Mouse (Mus musculus): Measurements from ENCODE around the gene Hus1. TPM values are rescaled to one million over a fixed set of nuclear protein-coding genes. Genes with fewer than 3 reads are reported as not detected.

The Hus1 gene
- polyA plus RNA-seq, 2 experiments: 7.8 to 8.8 TPM

- no peak overlapping the region for H3K9ac ChIP-seq (replicated peaks)
- DNase-seq (ENCODE audit: low read depth in 3 of 3, low spot score in 3 of 3) (no peak), ATAC-seq (ENCODE audit: insufficient read depth) (no peak)
- no peak for TF ChIP-seq EP300 (IDR thresholded peaks at IDR 0.05; ENCODE audit: low read depth)
- no peak for TF ChIP-seq CTCF (IDR thresholded peaks at IDR 0.05; ENCODE audit: low read depth)
- H3K36me3 ChIP-seq (replicated peaks; ENCODE audit: control insufficient read depth, insufficient read depth, low read depth): no peaks in the 10 kb centered on the region
- H3K4me2 ChIP-seq (ENCODE audit: low read depth): no peak overlapping the region
- no peak overlapping the region for H3K27ac ChIP-seq
- H3K9me3 ChIP-seq (ENCODE audit: control insufficient read depth, low read length): no peaks in the 10 kb centered on the region
- 51% methylated on average over 2 of the region's 2 CpGs for WGBS (ENCODE audit: insufficient replicate concordance)
- no peak overlapping the region for H3K4me3 ChIP-seq (ENCODE audit: insufficient read depth in 1 of 2, low read depth in 2 of 2, low read length in 2 of 2)
- H3K27me3 ChIP-seq (ENCODE audit: control insufficient read depth, insufficient read depth, low read length): no peaks in the 10 kb centered on the region
- peaks cover 0 to 6% of the 10 kb centered on the region in 2 experiments; a peak in 2 of 4 replicates for H3K4me1 ChIP-seq (replicated peaks; ENCODE audit: control insufficient read depth in 2 of 2, insufficient read depth in 2 of 2, low read length in 1 of 2)
Measured at GRCm38 (mm10) chr11:9046546-9046945, 35.6 kb upstream of the Hus1 start.

DNA sequence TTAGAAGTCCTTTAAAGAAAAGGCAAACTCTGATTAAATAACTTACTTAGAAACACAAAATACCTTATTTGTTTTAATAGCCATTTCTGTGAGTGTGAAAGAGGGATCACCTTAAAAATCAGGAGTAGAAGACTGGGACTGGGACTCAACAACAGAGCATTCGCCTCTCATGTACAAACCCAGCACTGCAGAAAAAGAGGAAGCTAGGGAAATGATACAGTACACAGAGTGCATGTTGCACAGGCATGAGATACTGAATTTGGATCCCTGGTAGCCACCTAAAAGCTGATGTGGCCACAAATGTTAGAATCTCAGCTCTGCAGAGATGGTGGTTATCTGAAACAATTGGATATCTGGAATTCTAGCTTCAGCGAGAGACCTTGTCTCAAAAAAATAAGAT is 20.5 kb upstream of the Hus1 start:
- no peak overlapping the region for H3K27ac ChIP-seq
- H3K9me3 ChIP-seq (ENCODE audit: control insufficient read depth, low read length): no peaks in the 10 kb centered on the region
- DNase-seq (ENCODE audit: low read depth in 3 of 3, low spot score in 3 of 3) (no peak), ATAC-seq (ENCODE audit: insufficient read depth) (no peak)
- H3K4me2 ChIP-seq (ENCODE audit: low read depth): no peak overlapping the region
- WGBS (ENCODE audit: insufficient replicate concordance): 51% methylated on average over 2 of the region's 2 CpGs
- H3K36me3 ChIP-seq (replicated peaks; ENCODE audit: control insufficient read depth, insufficient read depth, low read depth): no peaks in the 10 kb centered on the region
- no peak overlapping the region for H3K9ac ChIP-seq (replicated peaks)
- no peak for TF ChIP-seq EP300 (IDR thresholded peaks at IDR 0.05; ENCODE audit: low read depth)
- no peak for TF ChIP-seq CTCF (IDR thresholded peaks at IDR 0.05; ENCODE audit: low read depth)
- H3K4me3 ChIP-seq (ENCODE audit: insufficient read depth in 1 of 2, low read depth in 2 of 2, low read length in 2 of 2): no peak overlapping the region
- no peaks in the 10 kb centered on the region for H3K27me3 ChIP-seq (ENCODE audit: control insufficient read depth, insufficient read depth, low read length)
- H3K4me1 ChIP-seq (replicated peaks; ENCODE audit: control insufficient read depth in 2 of 2, insufficient read depth in 2 of 2, low read length in 1 of 2): no peaks in the 10 kb centered on the region

DNA sequence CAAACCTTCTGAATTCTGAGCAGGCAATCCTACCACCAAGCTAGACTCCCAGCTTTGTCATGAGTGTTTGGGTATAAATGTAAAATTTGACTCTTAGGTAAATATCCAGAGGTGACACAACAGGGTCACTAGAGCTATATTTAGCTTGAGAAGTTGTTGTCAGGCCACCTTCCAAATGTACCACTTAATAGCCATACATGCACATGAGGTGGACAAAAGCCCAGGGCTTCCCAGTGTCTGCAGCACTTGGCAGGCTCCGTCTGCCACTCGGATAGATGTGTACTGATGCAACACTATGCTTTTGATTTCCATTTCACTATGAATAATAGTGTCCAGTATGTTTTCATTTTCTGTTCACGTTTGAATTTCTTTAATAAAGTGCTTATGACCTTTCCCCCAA is 14.2 kb upstream of the Hus1 start:
- Histone ChIP-seq H3K9ac (replicated peaks) (no peak overlapping the region), H3K27me3 (ENCODE audit: control insufficient read depth, insufficient read depth, low read length) (no peaks in the 10 kb centered on the region), H3K4me3 (ENCODE audit: insufficient read depth in 1 of 2, low read depth in 2 of 2, low read length in 2 of 2) (no peak overlapping the region), H3K36me3 (replicated peaks; ENCODE audit: control insufficient read depth, insufficient read depth, low read depth) (no peaks in the 10 kb centered on the region), H3K27ac (no peak overlapping the region), H3K4me1 (replicated peaks; ENCODE audit: control insufficient read depth in 2 of 2, insufficient read depth in 2 of 2, low read length in 1 of 2) (0 out of 4 replicates have a peak, but pooled peaks cover 0 to 2% of the 10 kb centered on the region in 2 experiments), H3K9me3 (ENCODE audit: control insufficient read depth, low read length) (no peaks in the 10 kb centered on the region), H3K4me2 (ENCODE audit: low read depth) (no peak overlapping the region)
- DNase-seq (ENCODE audit: low read depth in 3 of 3, low spot score in 3 of 3) (no peak), ATAC-seq (ENCODE audit: insufficient read depth) (no peak)
- 50% methylated on average over 3 of the region's 3 CpGs for whole genome bisulfite sequencing (ENCODE audit: insufficient replicate concordance)
- TF ChIP-seq CTCF (IDR thresholded peaks at IDR 0.05; ENCODE audit: low read depth): no peak
- no peak for TF ChIP-seq EP300 (IDR thresholded peaks at IDR 0.05; ENCODE audit: low read depth)

DNA sequence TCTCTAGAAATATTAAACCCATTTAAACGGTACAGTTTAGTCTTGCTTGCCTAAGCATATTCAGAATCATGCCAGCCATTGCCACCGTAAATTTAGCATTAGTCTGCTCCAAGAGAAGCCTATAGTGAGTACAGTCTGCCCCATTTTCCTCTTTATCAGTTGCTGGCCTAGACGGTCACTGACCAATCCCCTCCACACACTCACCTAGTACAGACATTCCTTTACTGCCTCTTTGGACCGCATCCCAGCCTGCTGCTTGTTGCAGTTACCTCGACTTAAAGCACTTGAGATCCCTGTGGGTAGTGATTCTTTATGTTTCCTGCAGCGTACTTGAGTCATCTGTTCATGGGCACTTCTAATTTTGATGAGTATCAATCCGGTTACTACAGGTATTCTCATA is 13.8 kb upstream of the Hus1 start:
- H3K4me3 ChIP-seq (ENCODE audit: insufficient read depth in 1 of 2, low read depth in 2 of 2, low read length in 2 of 2): no peak overlapping the region
- no peak overlapping the region for H3K27ac ChIP-seq
- no peaks in the 10 kb centered on the region for H3K27me3 ChIP-seq (ENCODE audit: control insufficient read depth, insufficient read depth, low read length)
- 0 out of 4 replicates have a peak, but pooled peaks cover 0 to 2% of the 10 kb centered on the region in 2 experiments for H3K4me1 ChIP-seq (replicated peaks; ENCODE audit: control insufficient read depth in 2 of 2, insufficient read depth in 2 of 2, low read length in 1 of 2)
- DNase-seq (ENCODE audit: low read depth in 3 of 3, low spot score in 3 of 3) (no peak), ATAC-seq (ENCODE audit: insufficient read depth) (no peak)
- WGBS (ENCODE audit: insufficient replicate concordance): 56% methylated on average over 7 of the region's 7 CpGs
- no peak overlapping the region for H3K9ac ChIP-seq (replicated peaks)
- no peaks in the 10 kb centered on the region for H3K36me3 ChIP-seq (replicated peaks; ENCODE audit: control insufficient read depth, insufficient read depth, low read depth)
- TF ChIP-seq EP300 (IDR thresholded peaks at IDR 0.05; ENCODE audit: low read depth) (no peak), CTCF (IDR thresholded peaks at IDR 0.05; ENCODE audit: low read depth) (no peak)
- H3K4me2 ChIP-seq (ENCODE audit: low read depth): no peak overlapping the region
- no peaks in the 10 kb centered on the region for H3K9me3 ChIP-seq (ENCODE audit: control insufficient read depth, low read length)

DNA sequence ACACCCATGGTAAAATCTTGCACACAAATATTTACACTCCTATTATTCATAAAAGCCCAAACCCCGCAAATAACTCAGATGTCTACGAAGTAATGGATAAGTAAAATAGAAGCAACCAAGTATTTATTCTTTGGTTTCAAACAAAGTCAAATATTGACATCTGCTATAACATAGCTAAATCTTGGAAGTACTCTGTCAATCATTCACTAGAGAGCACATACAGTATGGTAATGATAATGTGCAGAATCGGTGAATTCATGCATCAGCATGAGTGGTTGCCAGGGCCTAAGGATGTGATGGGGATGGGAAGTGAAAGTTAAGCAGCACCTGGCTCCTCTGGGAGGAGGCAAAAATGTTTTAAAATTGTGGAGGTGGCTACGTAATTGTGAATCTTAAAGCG is 9.2 kb upstream of the Hus1 start:
- WGBS (ENCODE audit: insufficient replicate concordance): 70% methylated on average over 5 of the region's 5 CpGs

More for the DNA sequence above, 9.2 kb upstream of the Hus1 start:
- H3K27me3 ChIP-seq (ENCODE audit: control insufficient read depth, insufficient read depth, low read length): no peaks in the 10 kb centered on the region
- H3K9me3 ChIP-seq (ENCODE audit: control insufficient read depth, low read length): no peaks in the 10 kb centered on the region
- no peak for DNase-seq (ENCODE audit: low read depth in 3 of 3, low spot score in 3 of 3)
- no peak overlapping the region for H3K27ac ChIP-seq
- H3K9ac ChIP-seq (replicated peaks): no peak overlapping the region
- H3K36me3 ChIP-seq (replicated peaks; ENCODE audit: control insufficient read depth, insufficient read depth, low read depth): no peaks in the 10 kb centered on the region
- no peak overlapping the region for H3K4me3 ChIP-seq (ENCODE audit: insufficient read depth in 1 of 2, low read depth in 2 of 2, low read length in 2 of 2)
- H3K4me1 ChIP-seq (replicated peaks; ENCODE audit: control insufficient read depth in 2 of 2, insufficient read depth in 2 of 2, low read length in 1 of 2): peaks cover 0 to 2% of the 10 kb centered on the region in 2 experiments; a peak in 1 of 4 replicates
- TF ChIP-seq EP300 (IDR thresholded peaks at IDR 0.05; ENCODE audit: low read depth) (no peak), CTCF (IDR thresholded peaks at IDR 0.05; ENCODE audit: low read depth) (no peak)
- ATAC-seq (ENCODE audit: insufficient read depth): no peak
- no peak overlapping the region for H3K4me2 ChIP-seq (ENCODE audit: low read depth)

Measured in liver, embryonic 14.5 days (tissue).